21 mouse cellular contexts compared by ENCODE assay signal in the genomic region with DNA sequence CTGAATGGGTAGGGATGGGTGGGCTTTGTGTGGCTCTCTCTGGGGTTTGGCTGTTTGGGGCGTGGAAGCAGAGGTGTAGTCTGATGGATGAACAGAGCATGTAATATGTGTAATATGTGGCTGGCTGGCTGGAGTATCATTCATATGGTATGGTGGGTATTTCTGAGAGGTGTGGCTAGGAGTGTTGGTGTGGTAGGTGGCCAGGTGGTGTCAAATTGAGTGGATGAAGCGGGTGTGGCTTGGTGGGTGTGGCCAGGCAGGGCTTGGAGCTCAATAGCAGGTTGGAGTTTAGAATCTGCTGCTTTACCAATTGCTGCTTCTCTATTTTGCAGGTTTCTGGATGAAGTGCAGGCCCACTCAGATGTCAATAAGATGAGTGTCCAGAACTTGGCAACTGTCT.
"Had no signal": no experiment of that assay in that cellular context is flagged by ENCODE, and none has a peak within 500 bp of the region (broad histone marks: within the 10 kb centered on the region; RNA-seq: fewer than 3 reads in every experiment).

No protein-coding gene starts in this region.

- H3K27ac ChIP-seq: hindbrain, embryonic 13.5 days; hindbrain, embryonic 15.5 days; hindbrain, postnatal 0 days; kidney, embryonic 15.5 days; kidney, postnatal 0 days; limb, embryonic 13.5 days; limb, embryonic 15.5 days had no signal

- DNase-seq: gastrocnemius, postnatal 14 days; gastrocnemius, postnatal 36 days; heart, adult 18-20 months; heart, postnatal 10 days; heart, postnatal 36 days; kidney, adult 11 months; kidney, adult 2 months; kidney, adult 9 months; kidney, postnatal 14 days; kidney, postnatal 36 days; layer of hippocampus, adult 9-11 months; layer of hippocampus, postnatal 36 days; left cerebral cortex, postnatal 4 days had no signal

- ATAC-seq: hindbrain, postnatal 0 days; intestine, embryonic 16.5 days had no signal

- H3K4me3 ChIP-seq: hindbrain, embryonic 13.5 days; hindbrain, embryonic 15.5 days; kidney, embryonic 15.5 days; limb, embryonic 13.5 days; limb, embryonic 15.5 days had no signal

- H3K27me3 ChIP-seq: hindbrain, embryonic 15.5 days had no signal

- H3K9me3 ChIP-seq: hindbrain, embryonic 13.5 days; hindbrain, embryonic 15.5 days; kidney, embryonic 15.5 days; limb, embryonic 13.5 days; limb, embryonic 15.5 days had no signal

- H3K4me2 ChIP-seq: hindbrain, embryonic 13.5 days; hindbrain, embryonic 15.5 days; kidney, embryonic 15.5 days; limb, embryonic 13.5 days; limb, embryonic 15.5 days had no signal

- H3K36me3 ChIP-seq: hindbrain, embryonic 13.5 days; hindbrain, embryonic 15.5 days; kidney, embryonic 15.5 days; limb, embryonic 13.5 days; limb, embryonic 15.5 days had no signal

- H3K9ac ChIP-seq: hindbrain, embryonic 13.5 days; hindbrain, embryonic 15.5 days; kidney, embryonic 15.5 days; limb, embryonic 13.5 days; limb, embryonic 15.5 days had no signal
